Mouse (Mus musculus) olfactory bulb, adult 2 months (tissue): ENCODE measurements around the gene 1700102P08Rik.

Experiments used
- CTCF ChIP-seq: fragments of 200-500 bp; IDR thresholded peaks from 2 replicates; pipeline ENCODE4 v1.5.1; 2012; ENCODE audit warnings: low read depth, mild to moderate bottlenecking, low read length, moderate library complexity; ENCODE audit not compliant: insufficient read depth
- POLR2A ChIP-seq: fragments of 200-500 bp; IDR thresholded peaks from 2 replicates; pipeline ENCODE4 v1.6.1; 2012; ENCODE audit warnings: mild to moderate bottlenecking, low read depth, low read length, moderate library complexity; ENCODE audit not compliant: insufficient read depth

- TF ChIP-seq CTCF (no peak), POLR2A (no peak)
These were observed 57.3 kb downstream of the 1700102P08Rik start for GRCm38 (mm10) chr9:108449860-108450259.
